Mouse (Mus musculus) kidney, adult 9 months (tissue): ENCODE measurements around the gene Gm44805.
A peak's percentile ranks its signal among the peaks of the same experiment; 100 is the strongest.

Source experiments
- DNase-seq: peaks from one replicate; pipeline ENCODE4 v3.0.0; 2022

The Gm44805 gene

DNA sequence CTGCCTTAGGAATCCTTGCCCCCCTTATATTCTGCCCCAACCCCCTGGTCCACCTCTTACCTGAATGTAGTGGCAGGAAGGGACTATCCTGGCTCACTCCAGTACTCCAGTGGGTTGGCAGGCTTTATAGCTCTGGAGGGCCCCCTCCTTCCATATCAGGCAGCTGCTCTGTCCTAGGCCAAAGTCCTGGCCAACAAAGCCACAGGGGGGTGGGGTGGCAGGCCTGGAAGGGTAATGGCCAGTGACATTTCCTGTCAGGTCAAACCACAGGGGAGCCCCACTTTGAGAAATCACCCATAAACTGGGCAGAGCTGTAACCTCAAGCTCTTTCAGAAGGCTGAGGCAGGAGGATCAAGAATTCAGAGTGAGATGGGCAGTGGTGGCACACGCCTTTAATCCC lies 4.6 kb downstream of the Gm44805 start:
- DNase-seq = no peak

DNA sequence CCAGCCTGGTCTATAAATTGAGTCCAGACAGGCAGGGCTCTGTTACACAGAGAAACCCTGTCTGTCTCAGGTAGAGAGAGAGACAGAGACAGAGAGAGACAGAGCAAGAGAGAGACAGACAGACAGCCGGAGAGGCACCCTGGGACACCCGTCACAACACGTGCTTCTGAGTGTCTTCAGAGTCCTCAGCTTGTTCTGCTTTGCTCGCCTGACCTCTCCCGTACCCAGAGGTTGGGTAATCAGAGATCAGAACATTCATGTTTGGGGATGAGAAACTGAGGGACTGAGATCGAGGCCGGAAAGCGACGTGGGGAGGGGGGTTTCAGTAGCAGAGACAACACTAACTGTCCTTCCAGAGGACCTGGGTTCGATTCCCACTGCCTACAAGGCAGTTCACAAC lies 5.4 kb downstream of the Gm44805 start:
- no peak for DNase-seq

DNA sequence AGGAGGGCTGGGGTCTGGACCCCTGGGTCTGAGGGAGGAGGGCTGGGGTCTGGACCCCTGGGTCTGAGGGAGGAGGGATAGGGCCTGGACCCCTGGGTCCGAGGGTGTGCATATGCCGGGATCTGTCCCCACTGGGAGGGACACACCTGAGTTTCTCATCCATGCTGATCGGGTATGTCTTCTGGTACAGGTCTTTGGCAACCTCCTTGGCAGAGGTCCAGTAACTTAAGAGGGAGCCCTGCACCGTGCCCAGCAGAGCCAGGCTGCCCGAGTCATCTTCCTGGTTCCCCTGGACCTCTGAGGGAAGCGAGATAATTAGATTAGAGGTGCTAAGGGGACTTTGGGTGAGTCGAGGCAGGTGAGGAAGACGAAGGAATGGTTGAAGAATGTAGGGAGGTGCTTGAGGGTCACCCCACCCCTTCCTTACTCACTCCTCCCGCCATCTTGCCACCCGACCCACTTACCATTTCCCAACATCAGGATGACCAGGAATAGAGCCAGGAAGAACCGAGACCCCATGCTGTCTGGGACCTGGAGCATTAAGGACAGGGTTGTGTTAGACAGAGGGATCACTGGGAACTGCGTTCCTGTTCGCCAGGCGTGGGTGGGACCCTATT lies 8.0 kb downstream of the Gm44805 start:
- DNase-seq = no peak

DNA sequence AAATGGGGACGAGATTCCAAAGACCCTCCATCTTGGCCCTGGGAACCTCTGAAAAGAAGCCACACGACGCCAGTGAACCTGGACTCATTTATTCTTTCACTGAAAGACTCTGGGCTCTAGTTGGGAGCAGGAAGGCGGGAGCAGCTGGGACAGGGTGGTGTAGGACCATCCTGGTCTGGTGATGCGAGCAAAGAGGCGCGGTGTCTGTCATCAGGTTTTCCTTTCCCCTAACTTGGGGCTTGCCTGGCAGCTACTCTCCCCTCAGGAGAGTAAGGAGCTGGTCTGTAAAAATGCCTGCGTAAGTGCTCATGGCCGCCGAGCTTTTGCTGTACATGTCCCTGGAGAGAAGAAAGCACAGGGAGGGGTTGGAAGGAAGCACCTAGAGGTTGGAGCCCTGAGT lies 9.7 kb downstream of the Gm44805 start:
- DNase-seq = no peak

DNA sequence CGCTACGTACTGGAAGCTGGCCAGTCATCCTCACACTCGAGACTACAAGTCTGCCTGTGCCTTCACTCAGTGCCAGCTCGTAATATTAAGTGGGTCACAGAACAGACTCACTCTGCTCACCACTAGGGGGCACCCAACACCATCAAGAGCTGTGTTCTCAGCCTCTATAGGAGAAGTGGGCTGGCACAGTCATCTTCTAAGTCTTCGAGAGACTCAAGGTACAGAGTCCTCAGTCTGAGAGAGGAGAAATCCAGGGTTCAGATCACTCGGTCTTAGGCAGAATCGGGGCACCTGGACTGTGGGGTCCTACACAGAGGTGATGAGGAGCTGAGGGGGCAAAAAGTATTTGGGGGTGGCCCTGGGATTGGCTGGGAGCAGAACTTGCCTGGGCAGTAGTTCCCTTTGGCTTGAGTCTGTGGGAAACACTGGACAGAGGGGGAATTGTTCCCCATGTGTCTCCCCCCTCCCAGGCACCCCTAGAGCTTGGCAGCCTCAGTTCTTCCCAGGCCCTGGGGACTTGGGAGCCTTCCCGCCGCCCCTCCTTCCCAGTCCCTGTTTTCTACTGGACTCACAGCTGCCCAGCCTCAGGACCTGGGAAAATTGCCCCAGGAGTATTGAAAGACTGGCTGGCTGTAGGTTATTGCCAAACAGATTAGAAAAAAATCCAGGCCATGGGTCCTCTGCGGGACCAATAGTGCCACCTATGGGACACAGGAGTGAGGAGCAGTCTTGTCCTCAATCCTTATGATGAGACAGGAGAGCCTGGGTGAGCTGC lies 12.1 kb downstream of the Gm44805 start:
- DNase-seq = peak; percentile 97

DNA sequence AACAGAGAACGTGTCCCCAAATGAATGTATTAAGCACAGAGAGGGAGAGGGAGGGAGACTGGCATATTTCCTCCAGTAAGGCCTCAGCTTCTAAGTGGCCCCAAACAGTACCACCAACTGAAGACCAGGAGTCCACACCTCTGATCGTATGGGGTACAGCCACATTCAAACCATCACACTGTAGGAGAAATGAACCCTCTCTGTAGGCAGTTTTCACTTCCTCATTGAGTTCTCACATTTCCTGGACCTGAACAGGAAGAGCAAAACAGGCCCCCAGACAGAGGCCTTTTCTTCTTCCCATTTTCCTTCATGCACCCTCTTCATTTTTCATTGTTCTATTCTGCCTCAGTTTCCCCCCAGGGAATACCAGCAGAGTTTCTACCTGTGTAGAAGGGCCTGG lies 13.8 kb downstream of the Gm44805 start:
- no peak for DNase-seq

DNA sequence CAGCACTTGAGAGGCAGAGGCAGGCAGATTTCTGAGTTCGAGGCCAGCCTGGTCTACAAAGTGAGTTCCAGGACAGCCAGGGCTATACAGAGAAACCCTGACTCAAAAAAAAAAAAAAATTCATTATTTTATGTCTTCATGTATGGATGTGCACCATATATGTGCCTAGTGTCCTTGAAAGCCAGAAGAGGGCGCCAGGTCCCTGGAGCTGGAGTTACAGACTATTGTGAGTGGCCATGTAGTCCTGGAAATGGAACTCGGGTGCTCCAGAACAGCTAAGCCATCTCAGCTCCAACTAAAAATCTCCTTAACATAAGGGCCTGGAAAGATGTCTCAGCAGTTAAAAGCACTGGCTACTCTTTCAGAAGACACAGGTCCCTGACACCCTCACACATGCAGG lies 14.5 kb downstream of the Gm44805 start:
- no peak for DNase-seq

DNA sequence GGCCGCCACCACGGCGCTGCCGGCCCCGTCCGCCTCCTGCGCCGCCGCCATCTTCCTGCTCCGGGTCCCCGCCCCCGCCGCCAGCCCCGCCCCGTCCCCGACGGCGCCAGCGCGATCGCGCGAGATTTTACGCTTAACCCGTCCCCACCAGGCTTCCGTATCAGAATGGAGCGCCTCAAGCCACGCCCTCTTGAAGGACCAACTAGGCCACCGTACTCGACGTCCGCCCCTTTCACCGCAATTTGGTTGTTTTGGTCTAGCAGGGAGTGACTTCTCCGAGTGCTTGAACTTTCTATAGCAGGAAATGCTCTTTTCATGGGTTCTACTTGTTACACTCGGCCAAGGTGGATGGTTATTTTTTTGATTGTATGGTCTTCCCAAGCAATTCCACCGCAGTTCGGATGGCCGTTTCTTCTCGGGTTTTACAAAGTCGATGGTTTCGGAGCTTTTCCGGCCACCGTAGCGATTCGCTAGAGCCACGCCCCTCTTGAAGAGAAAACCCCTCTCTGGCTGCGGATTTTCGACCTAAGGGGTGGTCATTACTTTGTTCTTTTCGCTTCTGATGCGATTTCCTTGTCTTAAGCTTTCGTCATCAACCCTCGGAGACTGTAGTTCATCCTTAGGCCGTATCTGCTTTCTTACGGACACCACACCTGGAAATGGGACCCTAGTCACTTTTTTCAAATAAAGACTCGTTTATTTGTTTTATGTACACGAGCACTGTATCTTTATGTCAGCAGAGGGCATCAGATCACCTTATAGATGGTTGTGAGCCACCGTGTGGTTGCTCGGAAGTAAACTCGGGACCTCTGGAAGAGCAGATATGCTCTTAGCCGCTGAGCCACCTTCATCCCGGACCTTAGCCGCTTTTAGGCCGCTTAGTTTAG lies 16.0 kb downstream of the Gm44805 start, which contains the start of gene Clptm1:
TSS of gene Clptm1 (minus strand) at position 79 of the 887 bp plus-strand sequence.
- DNase-seq = peak; percentile 98

DNA sequence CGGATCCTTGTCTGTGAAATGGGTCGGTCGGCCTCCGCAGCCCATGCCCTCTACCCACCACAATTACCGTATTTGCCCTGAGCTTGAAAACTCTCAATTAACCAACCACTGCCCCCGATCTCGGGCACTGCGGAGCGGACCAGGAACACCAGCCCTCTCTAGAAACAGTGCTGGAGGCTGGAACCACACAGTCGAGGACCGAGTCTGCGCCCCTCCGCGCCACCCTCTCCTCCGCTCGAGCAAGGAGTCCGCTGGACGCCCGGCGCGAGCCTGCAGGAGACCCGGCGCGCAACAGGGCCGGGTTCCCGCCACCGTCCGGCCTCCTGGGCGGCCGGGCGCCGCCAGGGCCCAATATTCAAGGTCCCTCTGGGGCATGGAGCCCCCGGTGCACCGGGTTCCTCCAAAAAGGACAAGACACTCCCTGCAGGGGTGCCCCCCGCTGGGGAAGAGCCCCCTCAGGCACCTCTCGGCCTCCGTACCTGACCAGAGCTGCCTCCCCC lies 16.7 kb downstream of the Gm44805 start:
- no peak for DNase-seq

DNA sequence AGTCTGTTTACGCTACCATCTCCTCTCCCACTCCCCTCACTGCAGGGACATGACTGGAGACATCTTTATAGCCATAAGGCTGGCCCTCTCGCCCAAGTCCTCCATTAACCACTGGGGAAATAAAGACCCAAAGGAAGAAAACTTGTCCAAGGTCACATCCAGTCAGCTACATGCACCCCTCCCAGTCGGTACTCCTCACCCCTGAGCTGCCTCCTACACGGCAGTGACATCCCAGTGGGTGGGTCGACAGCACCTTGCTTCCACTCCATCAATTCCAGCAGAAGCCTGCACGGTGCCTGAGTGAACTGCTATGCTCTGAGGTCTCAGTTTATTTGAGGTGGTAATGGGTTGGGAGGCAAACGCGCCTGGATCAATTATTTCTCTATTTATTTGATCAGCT lies 17.3 kb downstream of the Gm44805 start:
- no peak for DNase-seq

DNA sequence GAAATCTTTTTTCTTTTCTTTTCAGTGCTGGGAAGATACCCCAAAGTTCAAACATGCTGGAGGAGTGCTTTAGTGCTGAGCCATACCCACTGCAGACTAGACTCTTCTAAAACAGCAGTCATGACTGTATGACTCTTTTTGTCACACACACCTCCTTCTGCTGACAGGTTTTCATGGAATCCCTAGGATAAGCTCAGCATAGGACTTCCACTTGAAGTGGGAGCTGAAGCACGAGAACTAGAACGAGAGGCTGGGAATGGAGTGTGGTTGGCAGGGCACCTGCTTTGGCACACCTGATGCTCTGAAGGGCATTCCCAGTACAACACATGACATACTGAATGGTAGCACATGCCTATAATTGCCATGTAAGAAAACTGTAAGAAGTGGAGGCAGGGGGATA lies 28.6 kb downstream of the Gm44805 start:
- DNase-seq = no peak

DNA sequence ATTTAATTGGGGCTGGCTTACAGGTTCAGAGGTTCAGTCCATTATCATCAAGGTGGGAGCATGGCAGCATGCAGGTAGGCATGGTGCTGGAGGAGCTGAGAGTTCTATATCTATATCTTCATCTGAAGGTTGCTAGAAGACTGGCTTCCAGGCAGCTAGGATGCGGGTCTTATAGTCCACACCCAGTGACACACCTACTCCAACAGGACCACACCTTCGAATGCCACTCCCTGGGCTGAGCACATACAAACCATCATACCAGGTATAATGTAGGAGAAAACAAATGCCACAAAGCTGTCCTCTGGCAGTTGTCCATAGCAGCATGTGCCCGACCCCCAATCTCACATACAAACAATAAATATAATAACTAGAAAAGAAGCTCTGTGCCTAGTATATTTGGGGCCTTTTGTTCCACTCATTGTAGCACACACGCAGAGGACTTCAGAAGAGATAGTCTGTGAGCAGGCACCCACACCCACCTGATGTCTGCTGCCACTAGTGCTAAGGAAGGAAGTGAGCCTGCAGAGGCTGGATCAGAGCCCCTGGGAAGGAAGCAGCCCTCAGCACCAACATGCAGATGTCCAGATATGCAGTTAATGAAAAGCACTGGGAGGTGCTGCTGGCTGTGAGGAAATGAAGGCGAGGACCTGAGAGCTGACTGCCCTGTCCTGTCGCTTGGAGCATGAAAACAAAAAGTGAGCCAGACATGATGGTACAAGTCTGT lies 30.0 kb downstream of the Gm44805 start:
- no peak for DNase-seq

DNA sequence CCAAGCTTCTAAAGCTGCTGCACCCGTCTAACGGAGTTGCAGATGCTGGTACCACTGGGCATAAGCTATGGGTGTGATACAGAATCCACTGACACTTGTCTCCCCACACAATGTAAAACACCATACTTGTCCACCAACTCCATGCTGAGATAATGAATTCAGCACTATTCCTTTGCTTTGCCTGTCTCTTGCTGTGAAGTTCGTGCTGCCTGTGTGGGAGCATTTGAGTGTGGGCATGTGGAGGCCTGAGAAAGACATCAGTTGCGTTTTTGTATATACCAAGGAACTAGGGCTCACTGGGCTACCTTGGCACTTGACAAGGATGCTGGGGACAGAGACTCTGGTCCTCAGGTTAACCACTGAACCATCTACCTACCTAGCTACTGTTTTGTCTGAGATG lies 40.0 kb downstream of the Gm44805 start:
- no peak for DNase-seq

DNA sequence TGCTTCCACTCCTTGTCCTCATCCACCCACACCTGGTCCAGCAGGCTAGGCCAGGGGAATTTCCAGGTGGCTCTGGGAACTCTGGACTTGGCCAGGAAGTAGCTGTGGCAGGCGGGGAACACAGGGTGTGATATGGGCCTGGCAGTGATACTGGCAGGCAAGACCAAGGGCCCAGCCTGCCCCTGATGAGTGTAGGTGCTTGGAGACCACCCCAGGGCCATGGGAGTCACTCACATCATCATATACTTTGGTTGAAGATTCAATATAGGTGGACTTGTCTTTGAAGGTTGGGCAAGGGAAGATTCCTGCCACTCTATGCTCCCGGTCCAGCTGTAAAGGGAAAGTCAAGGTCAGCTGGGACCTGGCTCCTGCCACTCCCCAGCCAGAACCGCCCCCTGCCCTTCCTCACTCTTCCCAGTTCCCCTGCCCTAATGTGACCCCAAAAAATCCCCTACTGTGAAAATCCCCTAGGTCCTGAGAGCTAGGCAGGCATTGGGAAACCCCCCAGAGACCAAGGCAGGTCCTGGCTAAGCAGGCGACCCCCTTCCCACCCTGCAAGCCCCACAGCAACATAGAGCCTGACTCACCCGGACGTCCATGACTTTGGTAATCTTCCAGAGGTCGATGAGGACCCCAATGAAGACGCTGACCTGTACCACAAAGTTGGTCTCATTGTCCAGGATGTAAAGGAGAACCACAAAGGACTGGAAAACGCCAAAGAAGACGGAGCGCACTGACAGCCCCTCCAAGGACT lies 46.0 kb downstream of the Gm44805 start:
- DNase-seq = no peak

DNA sequence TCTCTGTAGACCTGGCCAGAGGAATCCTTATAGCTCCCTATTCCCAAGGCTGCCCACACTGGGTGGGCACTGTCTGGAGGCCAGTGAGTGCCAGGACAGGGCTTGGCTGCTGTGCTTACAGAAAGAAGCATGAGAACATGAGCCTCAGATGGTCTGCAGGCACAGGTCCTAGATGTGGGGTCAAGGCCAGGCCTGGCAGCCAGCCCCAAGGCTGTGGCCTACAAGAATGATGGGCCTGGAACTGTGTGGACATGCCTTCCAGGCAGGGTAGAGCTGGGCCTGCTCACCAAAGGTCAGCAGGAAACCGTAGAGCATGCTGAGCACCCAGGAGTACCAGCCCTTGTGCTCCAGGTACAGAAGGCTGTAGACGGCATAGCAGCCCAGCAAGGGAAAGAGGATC lies 46.6 kb downstream of the Gm44805 start:
- DNase-seq = no peak

DNA sequence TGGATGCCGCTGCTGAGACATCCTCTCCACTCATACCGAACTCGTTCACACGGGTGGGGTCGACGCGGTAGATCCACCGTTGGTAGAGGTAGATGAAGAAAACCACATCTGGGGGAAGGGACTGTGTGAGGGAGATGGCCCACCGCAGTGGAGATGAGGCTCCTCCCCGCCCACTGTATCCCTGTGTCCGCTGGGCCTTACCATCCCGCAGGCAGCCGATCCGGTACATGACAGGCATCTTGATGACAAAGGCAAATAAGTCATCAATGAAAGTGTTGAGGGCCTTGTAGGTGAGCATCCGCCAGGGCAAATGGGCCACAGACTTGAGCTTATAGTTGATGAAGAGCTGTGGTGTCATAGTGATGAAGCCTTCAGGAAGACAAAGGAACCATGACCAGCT lies 47.4 kb downstream of the Gm44805 start:
- DNase-seq = no peak

DNA sequence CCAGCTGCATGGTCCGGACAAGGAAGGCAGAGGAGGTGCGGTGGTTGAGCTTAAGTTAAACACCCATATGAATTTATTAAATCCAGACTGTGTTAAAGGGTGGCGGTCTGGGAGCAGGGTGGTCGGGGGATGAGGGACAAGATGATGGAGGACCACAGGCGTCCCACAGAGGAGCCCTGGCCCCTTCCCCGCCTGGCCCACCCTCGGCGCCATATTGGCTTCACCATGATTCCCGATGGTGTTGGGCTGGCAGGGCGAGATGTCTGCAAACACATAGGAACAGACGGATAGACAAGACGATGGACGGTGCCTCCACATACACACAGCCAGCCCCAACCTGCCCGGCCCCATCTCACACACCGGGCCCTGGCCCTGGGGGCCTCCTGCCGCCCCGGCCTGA lies 48.0 kb downstream of the Gm44805 start:
- DNase-seq = no peak

DNA sequence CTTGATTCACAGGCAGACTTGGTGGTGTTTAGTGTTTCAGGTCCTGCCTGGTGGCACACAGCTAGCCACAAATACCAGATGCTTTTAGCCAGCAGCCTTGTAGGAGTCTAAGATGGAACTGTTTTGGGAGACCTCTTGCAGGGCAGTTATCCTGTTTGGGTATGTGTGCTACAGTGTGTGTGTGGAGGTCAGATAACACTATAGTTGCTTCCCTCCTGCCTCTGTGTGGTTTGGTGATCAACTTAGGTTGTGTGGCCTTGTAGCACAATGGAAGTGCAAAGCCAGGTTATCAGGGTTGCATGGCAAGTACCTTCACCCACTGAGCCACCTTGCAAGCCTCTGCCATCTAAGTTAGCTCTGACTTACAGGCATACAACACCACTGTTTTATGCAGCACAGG lies 48.5 kb downstream of the Gm44805 start:
- DNase-seq = no peak

DNA sequence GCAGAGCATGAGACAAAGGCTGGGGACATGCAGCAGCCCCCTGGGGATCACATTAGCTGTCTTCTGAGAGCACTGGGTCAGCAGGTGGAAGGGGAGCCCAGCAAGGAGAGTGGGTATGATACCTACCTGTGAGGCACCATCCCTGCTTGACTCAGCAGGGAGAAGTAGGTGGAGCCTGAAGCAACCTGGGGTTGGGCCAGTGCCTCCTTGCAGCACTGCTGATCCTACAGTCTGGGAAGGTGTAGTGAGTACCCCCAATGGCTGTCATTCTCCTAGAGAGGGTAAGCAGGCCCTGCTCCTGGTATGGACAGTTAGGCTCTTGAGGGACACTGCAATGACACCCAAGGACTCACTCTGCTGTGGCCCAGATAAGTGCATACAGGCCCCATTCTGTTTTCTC lies 48.9 kb downstream of the Gm44805 start:
- no peak for DNase-seq

DNA sequence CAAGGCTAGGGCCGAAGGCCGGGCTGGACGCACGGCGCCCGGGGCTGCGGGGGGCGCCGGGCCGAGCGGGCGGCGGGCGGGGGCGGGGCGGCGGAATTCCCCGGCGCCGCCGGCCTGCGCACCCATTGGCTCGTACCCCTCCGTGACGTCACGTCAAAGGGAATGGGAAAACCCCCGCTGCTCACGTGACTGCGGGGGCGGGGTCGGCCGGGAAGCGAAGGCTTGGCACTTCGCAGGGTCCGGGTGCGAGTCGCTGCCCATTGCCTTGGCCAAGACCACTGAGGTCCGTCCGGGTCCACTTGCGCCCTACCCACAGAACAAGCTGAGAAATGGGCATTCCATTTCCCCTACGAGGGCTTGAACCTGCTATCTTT lies 51.9 kb downstream of the Gm44805 start, which contains the start of gene Relb:
TSS of gene Relb (minus strand) at position 78 of the 374 bp plus-strand sequence.
- peak; percentile 90 for DNase-seq

DNA sequence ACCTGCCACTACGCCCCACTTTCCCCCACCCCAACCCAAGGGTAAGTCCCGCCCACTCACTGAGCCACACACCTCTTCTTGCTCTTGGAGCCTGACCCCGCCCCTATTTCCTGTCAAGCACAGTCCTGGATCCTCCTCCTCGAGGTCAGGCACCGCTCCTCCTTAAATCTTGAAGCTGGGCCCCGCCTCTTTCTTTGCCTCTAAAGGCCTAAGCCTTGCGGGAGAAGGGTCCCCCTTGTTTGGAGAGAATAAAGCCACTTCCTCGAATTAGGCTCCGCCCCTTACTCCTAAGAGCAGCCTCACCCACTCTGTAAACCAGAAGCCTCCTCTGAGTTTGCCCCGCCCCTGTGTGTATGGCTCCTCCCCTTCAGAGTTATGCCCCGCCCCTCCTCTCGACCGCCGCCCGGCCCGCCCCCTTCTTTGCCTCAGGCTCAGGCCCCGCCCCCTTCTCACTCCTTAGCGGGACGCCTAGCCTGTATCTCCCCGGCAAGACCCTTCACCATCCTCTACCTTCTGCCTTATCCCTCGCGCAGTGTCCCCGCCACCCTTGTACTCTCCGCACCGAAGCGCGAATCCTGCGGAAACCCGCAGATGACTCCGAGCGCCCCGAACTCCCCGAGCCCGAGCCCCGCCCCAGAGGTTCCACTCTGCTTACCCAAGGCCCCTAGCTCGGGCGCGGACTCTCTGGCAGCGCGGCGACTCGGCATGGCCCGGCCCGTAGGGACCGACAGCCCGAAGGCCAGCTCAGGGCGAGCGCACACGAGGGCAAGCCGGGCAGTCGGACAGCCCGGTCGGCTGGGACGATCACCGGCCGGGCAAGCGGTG lies 52.5 kb downstream of the Gm44805 start:
- peak; percentile 99 for DNase-seq
